Mouse (Mus musculus): Measurements from ENCODE around the gene N4bp2l2. TPM values are rescaled to one million over a fixed set of nuclear protein-coding genes. Genes with fewer than 3 reads are reported as not detected.

The N4bp2l2 gene
- polyA plus RNA-seq, 1 experiment = 16.1 TPM

GRCm38 (mm10) chr5:150629272-150629671, 36.7 kb downstream of the N4bp2l2 start:
- no peak overlapping the region for H3ac ChIP-seq (ENCODE audit: control insufficient read depth, insufficient read length, low read depth)
- no peaks in the 10 kb centered on the region for H3K27me3 ChIP-seq (ENCODE audit: control insufficient read depth, insufficient read depth, insufficient read length)
- H3K36me3 ChIP-seq (ENCODE audit: control insufficient read depth, insufficient read depth) = peaks cover 44% of the 10 kb centered on the region
- H3K79me3 ChIP-seq (ENCODE audit: low read depth) = no peaks in the 10 kb centered on the region
- no peak overlapping the region for H3K4me3 ChIP-seq (ENCODE audit: insufficient read depth, poor library complexity, severe bottlenecking)
- no peak for TF ChIP-seq FOSL1 (IDR thresholded peaks at IDR 0.05; ENCODE audit: insufficient read depth, low read length, poor library complexity, severe bottlenecking)
- TF ChIP-seq MYOD1 (IDR thresholded peaks at IDR 0.05; ENCODE audit: control insufficient read depth, insufficient read length, low read depth) = no peak
- no peak for TF ChIP-seq CEBPB (IDR thresholded peaks at IDR 0.05; ENCODE audit: low read depth)
- TF ChIP-seq MYOG (IDR thresholded peaks at IDR 0.05; ENCODE audit: control insufficient read depth, extremely low read depth, insufficient read length) = no peak
- TF ChIP-seq CTCF (IDR thresholded peaks at IDR 0.05; ENCODE audit: control insufficient read depth, insufficient read depth, insufficient read length) = no peak
- TF ChIP-seq USF1 (IDR thresholded peaks at IDR 0.05; ENCODE audit: low read depth) = no peak
- no peak for TF ChIP-seq MAX (IDR thresholded peaks at IDR 0.05)
- no peaks in the 10 kb centered on the region for H3K79me2 ChIP-seq (ENCODE audit: control insufficient read depth, insufficient read depth)

GRCm38 (mm10) chr5:150625528-150625927, 40.5 kb downstream of the N4bp2l2 start:
- Histone ChIP-seq H3K79me3 (ENCODE audit: low read depth) (no peaks in the 10 kb centered on the region), H3K79me2 (ENCODE audit: control insufficient read depth, insufficient read depth) (no peaks in the 10 kb centered on the region), H3ac (ENCODE audit: control insufficient read depth, insufficient read length, low read depth) (no peak overlapping the region), H3K36me3 (ENCODE audit: control insufficient read depth, insufficient read depth) (peaks cover 25% of the 10 kb centered on the region), H3K4me3 (ENCODE audit: insufficient read depth, poor library complexity, severe bottlenecking) (no peak overlapping the region), H3K27me3 (ENCODE audit: control insufficient read depth, insufficient read depth, insufficient read length) (no peaks in the 10 kb centered on the region)
- TF ChIP-seq FOSL1 (IDR thresholded peaks at IDR 0.05; ENCODE audit: insufficient read depth, low read length, poor library complexity, severe bottlenecking) (no peak), USF1 (IDR thresholded peaks at IDR 0.05; ENCODE audit: low read depth) (no peak), MYOG (IDR thresholded peaks at IDR 0.05; ENCODE audit: control insufficient read depth, extremely low read depth, insufficient read length) (no peak), MYOD1 (IDR thresholded peaks at IDR 0.05; ENCODE audit: control insufficient read depth, insufficient read length, low read depth) (no peak), CTCF (IDR thresholded peaks at IDR 0.05; ENCODE audit: control insufficient read depth, insufficient read depth, insufficient read length) (no peak), MAX (IDR thresholded peaks at IDR 0.05) (no peak), CEBPB (IDR thresholded peaks at IDR 0.05; ENCODE audit: low read depth) (no peak)

- Histone ChIP-seq H3K27me3 (ENCODE audit: control insufficient read depth, insufficient read depth, insufficient read length) (no peaks in the 10 kb centered on the region), H3K4me3 (ENCODE audit: insufficient read depth, poor library complexity, severe bottlenecking) (no peak overlapping the region), H3ac (ENCODE audit: control insufficient read depth, insufficient read length, low read depth) (no peak overlapping the region), H3K79me2 (ENCODE audit: control insufficient read depth, insufficient read depth) (no peaks in the 10 kb centered on the region), H3K36me3 (ENCODE audit: control insufficient read depth, insufficient read depth) (peaks cover 9% of the 10 kb centered on the region), H3K79me3 (ENCODE audit: low read depth) (no peaks in the 10 kb centered on the region)
- no peak for TF ChIP-seq CEBPB (IDR thresholded peaks at IDR 0.05; ENCODE audit: low read depth)
- TF ChIP-seq MYOD1 (IDR thresholded peaks at IDR 0.05; ENCODE audit: control insufficient read depth, insufficient read length, low read depth) = no peak
- no peak for TF ChIP-seq MYOG (IDR thresholded peaks at IDR 0.05; ENCODE audit: control insufficient read depth, extremely low read depth, insufficient read length)
- no peak for TF ChIP-seq MAX (IDR thresholded peaks at IDR 0.05)
- no peak for TF ChIP-seq FOSL1 (IDR thresholded peaks at IDR 0.05; ENCODE audit: insufficient read depth, low read length, poor library complexity, severe bottlenecking)
- TF ChIP-seq USF1 (IDR thresholded peaks at IDR 0.05; ENCODE audit: low read depth) = no peak
- no peak for TF ChIP-seq CTCF (IDR thresholded peaks at IDR 0.05; ENCODE audit: control insufficient read depth, insufficient read depth, insufficient read length)
Observed at GRCm38 (mm10) chr5:150622792-150623191, 43.2 kb downstream of the N4bp2l2 start.

GRCm38 (mm10) chr5:150621592-150621991, 44.4 kb downstream of the N4bp2l2 start:
- Histone ChIP-seq H3K79me2 (ENCODE audit: control insufficient read depth, insufficient read depth) (no peaks in the 10 kb centered on the region), H3K79me3 (ENCODE audit: low read depth) (no peaks in the 10 kb centered on the region), H3ac (ENCODE audit: control insufficient read depth, insufficient read length, low read depth) (no peak overlapping the region), H3K27me3 (ENCODE audit: control insufficient read depth, insufficient read depth, insufficient read length) (no peaks in the 10 kb centered on the region), H3K36me3 (ENCODE audit: control insufficient read depth, insufficient read depth) (peaks cover 3% of the 10 kb centered on the region), H3K4me3 (ENCODE audit: insufficient read depth, poor library complexity, severe bottlenecking) (no peak overlapping the region)
- no peak for TF ChIP-seq CTCF (IDR thresholded peaks at IDR 0.05; ENCODE audit: control insufficient read depth, insufficient read depth, insufficient read length)
- TF ChIP-seq USF1 (IDR thresholded peaks at IDR 0.05; ENCODE audit: low read depth) = no peak
- TF ChIP-seq FOSL1 (IDR thresholded peaks at IDR 0.05; ENCODE audit: insufficient read depth, low read length, poor library complexity, severe bottlenecking) = no peak
- no peak for TF ChIP-seq MYOD1 (IDR thresholded peaks at IDR 0.05; ENCODE audit: control insufficient read depth, insufficient read length, low read depth)
- no peak for TF ChIP-seq MYOG (IDR thresholded peaks at IDR 0.05; ENCODE audit: control insufficient read depth, extremely low read depth, insufficient read length)
- no peak for TF ChIP-seq MAX (IDR thresholded peaks at IDR 0.05)

GRCm38 (mm10) chr5:150620588-150621135, 45.3 kb downstream of the N4bp2l2 start:
- no peaks in the 10 kb centered on the region for H3K79me3 ChIP-seq (ENCODE audit: low read depth)
- no peaks in the 10 kb centered on the region for H3K27me3 ChIP-seq (ENCODE audit: control insufficient read depth, insufficient read depth, insufficient read length)
- H3K4me3 ChIP-seq (ENCODE audit: insufficient read depth, poor library complexity, severe bottlenecking) = no peak overlapping the region
- no peaks in the 10 kb centered on the region for H3K36me3 ChIP-seq (ENCODE audit: control insufficient read depth, insufficient read depth)
- H3K79me2 ChIP-seq (ENCODE audit: control insufficient read depth, insufficient read depth) = no peaks in the 10 kb centered on the region
- TF ChIP-seq MYOG (IDR thresholded peaks at IDR 0.05; ENCODE audit: control insufficient read depth, extremely low read depth, insufficient read length) (no peak), MAX (IDR thresholded peaks at IDR 0.05) (no peak), USF1 (IDR thresholded peaks at IDR 0.05; ENCODE audit: low read depth) (no peak), FOSL1 (IDR thresholded peaks at IDR 0.05; ENCODE audit: insufficient read depth, low read length, poor library complexity, severe bottlenecking) (no peak), CTCF (IDR thresholded peaks at IDR 0.05; ENCODE audit: control insufficient read depth, insufficient read depth, insufficient read length) (no peak), CEBPB (IDR thresholded peaks at IDR 0.05; ENCODE audit: low read depth) (no peak), MYOD1 (IDR thresholded peaks at IDR 0.05; ENCODE audit: control insufficient read depth, insufficient read length, low read depth) (no peak)
- H3ac ChIP-seq (ENCODE audit: control insufficient read depth, insufficient read length, low read depth) = no peak overlapping the region
